Mouse (Mus musculus): Measurements from ENCODE around the gene Arsg.
A peak's percentile ranks its signal among the peaks of the same experiment; 100 is the strongest.

The Arsg gene

GRCm38 (mm10) chr11:109544432-109544831 is 71.3 kb downstream of the Arsg start:
- DNase-seq (ENCODE audit: low spot score in 2 of 2), result no peak

- DNase-seq (ENCODE audit: low spot score in 2 of 2), result no peak
These were observed 72.1 kb downstream of the Arsg start for GRCm38 (mm10) chr11:109545265-109545664.

GRCm38 (mm10) chr11:109545700-109546143 is 72.5 kb downstream of the Arsg start:
- DNase-seq (ENCODE audit: low spot score in 2 of 2), result no peak

GRCm38 (mm10) chr11:109546305-109547001 is 73.3 kb downstream of the Arsg start:
- no peak for DNase-seq (ENCODE audit: low spot score in 2 of 2)

DNA sequence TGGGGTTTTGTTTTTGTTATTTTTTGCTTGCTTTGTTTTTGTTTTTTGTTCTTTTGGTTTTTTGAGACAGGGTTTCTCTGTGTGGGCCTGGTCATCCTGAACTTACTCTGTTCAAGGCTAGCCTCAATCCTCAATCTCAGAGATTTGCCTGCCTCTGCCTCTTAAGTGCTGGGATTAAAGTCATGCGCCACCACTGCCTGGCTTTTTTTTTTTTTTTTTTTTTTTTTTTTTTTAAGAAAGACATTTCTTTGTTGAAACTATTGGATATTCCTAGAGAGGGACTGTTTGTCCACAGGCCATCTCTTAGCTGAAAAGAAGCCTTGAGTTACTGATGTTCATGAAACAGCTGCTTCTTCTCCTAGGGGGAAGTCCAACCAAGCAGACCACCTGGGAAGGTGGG is 74.5 kb downstream of the Arsg start:
- no peak for DNase-seq (ENCODE audit: low spot score in 2 of 2)

DNA sequence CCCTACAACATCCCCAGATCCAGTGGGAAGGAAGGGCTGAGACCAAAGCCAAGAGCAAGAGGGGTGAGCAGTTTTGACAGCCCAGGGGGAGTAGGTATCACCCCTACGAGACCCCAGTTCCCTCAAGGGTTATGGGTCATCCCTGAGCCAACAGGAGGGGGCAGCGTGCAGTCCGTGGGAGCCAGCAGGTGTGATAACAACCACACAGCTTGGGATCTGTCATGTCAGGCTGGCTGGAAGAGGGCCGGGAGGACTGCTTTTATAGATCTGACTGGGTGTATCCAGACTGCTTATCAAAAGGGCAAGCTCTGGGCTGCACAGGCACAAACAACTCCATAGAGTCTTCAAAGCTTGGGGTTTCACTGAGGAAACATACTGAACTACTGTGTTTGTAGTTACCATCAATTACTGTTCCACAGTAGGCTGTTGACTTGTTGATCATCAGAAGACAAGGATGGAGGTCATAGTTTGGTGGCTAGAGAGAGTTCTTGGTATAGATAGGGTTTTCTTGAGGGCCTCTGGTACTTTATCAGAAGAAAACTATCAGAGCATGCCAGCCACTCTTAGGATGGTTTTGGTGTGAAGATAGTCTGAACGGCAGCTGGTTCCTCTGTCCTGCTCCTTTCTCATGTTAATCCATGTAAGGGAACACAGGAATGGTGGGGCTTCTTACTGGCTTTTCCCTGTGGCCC is 76.6 kb downstream of the Arsg start:
- peak; percentile 66 to 78 for DNase-seq (ENCODE audit: low spot score in 2 of 2)

GRCm38 (mm10) chr11:109553921-109554320 is 80.7 kb downstream of the Arsg start:
- no peak for DNase-seq (ENCODE audit: low spot score in 2 of 2)

DNA sequence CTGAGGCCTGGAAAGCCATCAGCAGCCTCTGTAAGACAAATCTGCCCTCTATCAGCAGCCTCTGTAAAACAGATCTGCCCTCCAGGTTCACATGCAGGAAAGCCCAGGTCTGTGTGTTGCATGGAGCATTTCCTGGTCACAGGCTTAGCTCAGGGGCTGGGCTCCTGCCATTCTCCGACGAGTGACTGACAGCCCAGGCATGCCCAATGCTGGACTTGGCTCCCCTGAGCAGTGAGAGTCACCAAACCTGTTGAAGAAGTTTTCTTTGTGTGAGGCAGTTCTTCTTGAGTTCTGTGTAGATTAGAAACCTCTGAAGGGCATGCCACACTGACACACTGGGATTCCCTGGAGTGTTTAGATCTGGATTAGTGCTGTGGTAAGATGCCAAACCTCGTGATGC is 81.3 kb downstream of the Arsg start:
- DNase-seq (ENCODE audit: low spot score in 2 of 2), result no peak

GRCm38 (mm10) chr11:109556130-109556529 is 83.0 kb downstream of the Arsg start:
- DNase-seq (ENCODE audit: low spot score in 2 of 2), result peak in 1 of 2 experiments; percentile 23

- DNase-seq (ENCODE audit: low spot score in 2 of 2), result peak; percentile 57 to 79
These were observed 84.2 kb downstream of the Arsg start for GRCm38 (mm10) chr11:109557419-109557818.

DNA sequence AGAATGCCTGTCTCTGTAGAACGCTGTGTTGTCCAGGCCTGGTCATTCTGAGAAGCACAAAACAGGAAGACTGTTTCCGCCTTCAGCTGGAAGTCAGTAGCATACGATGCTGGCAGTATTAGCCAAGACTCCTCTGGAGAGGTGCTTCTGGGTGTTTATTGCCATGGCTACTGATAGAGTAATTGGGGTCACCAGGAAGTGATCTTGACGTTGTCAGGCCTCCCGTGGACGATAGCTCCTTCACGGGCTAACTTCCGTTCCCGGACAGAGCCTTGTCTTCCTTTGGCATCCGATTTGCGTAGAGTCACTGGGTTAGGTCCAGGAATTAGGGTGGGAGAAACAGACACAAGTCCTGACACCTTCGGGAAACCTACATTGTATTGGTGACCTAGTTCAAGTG is 86.1 kb downstream of the Arsg start:
- DNase-seq (ENCODE audit: low spot score in 2 of 2), result no peak

GRCm38 (mm10) chr11:109560793-109561257 is 87.7 kb downstream of the Arsg start:
- DNase-seq (ENCODE audit: low spot score in 2 of 2), result peak; percentile 56 to 75

DNA sequence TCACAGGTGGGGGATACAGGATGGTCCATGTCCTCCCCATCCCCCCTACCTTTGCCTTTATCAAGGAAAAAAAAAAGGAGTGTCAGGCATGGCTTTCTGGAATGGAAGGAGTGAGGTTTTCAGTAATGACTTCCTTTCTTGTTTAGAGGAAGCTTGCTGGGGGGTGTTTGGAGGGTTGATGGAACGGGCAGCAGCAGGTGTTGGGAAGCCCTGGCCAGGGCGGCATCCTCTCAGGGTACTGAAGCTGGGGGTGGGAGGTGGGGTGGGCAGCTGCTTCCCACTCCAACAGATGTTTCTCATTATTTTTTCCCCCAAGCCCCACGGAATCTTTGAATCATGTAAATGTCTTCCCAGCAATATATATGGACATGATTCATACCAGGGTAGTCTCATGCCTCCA is 88.3 kb downstream of the Arsg start:
- DNase-seq (ENCODE audit: low spot score in 2 of 2), result no peak

GRCm38 (mm10) chr11:109563708-109564107 is 90.5 kb downstream of the Arsg start:
- no peak for DNase-seq (ENCODE audit: low spot score in 2 of 2)

DNA sequence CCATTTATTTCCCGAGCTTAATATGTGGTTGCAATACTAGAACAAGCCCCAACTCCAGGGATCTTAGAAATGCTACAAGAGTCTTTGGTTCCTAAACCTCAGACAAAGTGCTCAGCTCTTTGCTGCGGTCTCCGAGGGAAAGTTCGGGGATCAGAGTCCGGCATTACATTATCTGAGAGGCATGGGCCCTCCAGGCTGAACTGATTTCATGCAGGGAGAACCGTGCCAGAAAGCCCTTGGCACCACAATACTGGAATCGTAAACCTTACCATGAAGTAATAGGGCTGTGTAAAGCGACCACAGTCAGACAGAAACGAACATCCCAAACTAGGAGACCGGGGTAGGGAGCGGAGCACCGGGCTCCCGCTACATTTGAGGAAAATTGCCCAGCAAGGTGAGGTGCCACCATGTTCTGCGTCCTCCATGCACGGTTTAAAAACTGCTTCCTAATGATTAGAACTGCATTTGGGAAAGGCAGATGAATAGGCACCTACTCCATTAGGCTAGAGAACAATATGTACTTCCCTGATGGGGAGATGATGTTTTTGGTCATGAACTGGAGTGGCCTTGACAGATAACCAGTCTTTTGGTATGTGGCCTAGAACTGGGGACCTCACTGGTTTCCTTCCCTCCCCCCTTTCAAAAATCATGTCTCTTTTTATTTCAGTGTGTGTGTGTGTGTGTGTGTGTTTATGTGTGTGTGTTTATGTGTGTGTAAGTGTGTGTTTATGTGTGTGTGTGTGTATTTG is 91.5 kb downstream of the Arsg start:
- no peak for DNase-seq (ENCODE audit: low spot score in 2 of 2)

GRCm38 (mm10) chr11:109569007-109569618 is 95.9 kb downstream of the Arsg start:
- no peak for DNase-seq (ENCODE audit: low spot score in 2 of 2)

- DNase-seq (ENCODE audit: low spot score in 2 of 2), result no peak
These were observed 96.6 kb downstream of the Arsg start for GRCm38 (mm10) chr11:109569809-109570208.

DNA sequence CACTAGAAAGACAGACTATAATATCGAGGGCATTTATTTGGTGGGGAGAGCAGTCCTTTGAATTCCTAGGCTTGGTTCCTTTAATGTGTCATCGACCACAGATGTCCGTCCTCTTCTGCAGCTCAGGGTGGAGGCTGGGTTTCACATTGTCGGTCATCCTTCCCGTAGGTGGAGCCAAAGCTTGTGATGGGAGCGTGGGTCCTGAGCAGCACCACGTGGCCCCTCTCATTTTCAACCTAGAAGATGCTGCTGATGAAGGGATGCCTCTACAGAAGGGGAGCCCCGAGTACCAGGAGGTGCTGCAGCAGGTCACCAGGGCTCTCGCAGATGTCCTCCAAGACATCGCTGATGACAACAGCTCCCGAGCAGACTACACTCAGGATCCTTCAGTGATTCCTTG is 98.9 kb downstream of the Arsg start:
- DNase-seq (ENCODE audit: low spot score in 2 of 2), result no peak

DNA sequence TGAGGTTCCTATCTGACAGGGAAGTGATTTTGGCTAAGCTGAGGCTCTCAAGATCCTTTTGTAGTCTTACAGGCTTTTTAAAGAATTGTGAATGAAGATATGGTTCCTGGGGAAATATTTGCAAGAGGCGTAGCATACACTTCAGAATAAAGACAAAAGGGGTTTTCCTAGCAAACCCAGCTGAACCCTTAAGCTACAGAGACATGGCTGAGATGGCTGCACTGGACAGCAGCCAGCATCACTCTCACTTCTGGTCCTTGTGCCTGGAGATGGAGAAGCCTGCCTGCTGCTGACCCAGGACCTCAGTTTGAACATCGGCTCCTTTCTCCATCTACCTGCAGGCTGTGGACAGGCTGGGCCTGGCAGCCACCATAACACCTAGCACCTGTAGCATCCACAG is 101.4 kb downstream of the Arsg start:
- no peak for DNase-seq (ENCODE audit: low spot score in 2 of 2)

DNA sequence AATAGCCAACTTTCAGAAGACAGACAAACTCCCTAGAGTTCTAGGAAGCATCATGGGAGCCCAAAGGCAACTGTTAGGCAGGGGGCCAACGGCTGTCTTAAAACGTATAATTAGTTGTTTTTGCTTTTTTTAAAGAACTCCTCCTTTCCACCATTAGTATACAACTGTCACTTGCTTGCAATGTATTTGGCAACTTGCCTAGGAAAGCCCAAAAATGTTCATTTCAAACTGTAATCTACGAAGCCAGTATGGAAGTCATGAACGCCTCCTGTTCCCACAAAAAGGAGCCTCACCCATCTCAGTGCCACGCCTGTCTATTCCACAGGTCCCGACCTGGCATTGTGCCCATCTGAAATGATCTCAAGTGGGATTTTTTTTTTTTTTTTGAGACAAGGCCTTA is 102.7 kb downstream of the Arsg start:
- peak in 1 of 2 experiments; percentile 19 for DNase-seq (ENCODE audit: low spot score in 2 of 2)

GRCm38 (mm10) chr11:109578536-109578935 is 105.4 kb downstream of the Arsg start:
- DNase-seq (ENCODE audit: low spot score in 2 of 2), result no peak

GRCm38 (mm10) chr11:109579999-109580398 is 106.8 kb downstream of the Arsg start:
- no peak for DNase-seq (ENCODE audit: low spot score in 2 of 2)

Measured in spleen, postnatal 36 days (tissue).